Mouse (Mus musculus) bone marrow, adult 2 months (tissue): ENCODE data around the gene Abca9.

ENCODE experiments used
- CTCF ChIP-seq: fragments of 200-500 bp; IDR thresholded peaks from 2 replicates; pipeline ENCODE4 v1.5.1; 2011; ENCODE audit warnings: low read length, control low read depth; ENCODE audit not compliant: control insufficient read depth, insufficient read depth
- POLR2A ChIP-seq: fragments of 200-500 bp; IDR thresholded peaks from 2 replicates; pipeline ENCODE4 v1.6.1; 2011; ENCODE audit warnings: low read depth, mild to moderate bottlenecking, control low read depth, low read length, borderline replicate concordance; ENCODE audit not compliant: control insufficient read depth

- TF ChIP-seq CTCF (no peak), POLR2A (no peak)
Measured at GRCm38 (mm10) chr11:110094236-110094635, 73.8 kb downstream of the Abca9 start.
